Mouse (Mus musculus): Measurements from ENCODE around the gene Myt1l. TPM values are rescaled to one million over a fixed set of nuclear protein-coding genes. Genes with fewer than 3 reads are reported as not detected.

The Myt1l gene
- total and polyA plus RNA-seq, 2 experiments from 2014 or later: 68.6 to 173 TPM

DNA sequence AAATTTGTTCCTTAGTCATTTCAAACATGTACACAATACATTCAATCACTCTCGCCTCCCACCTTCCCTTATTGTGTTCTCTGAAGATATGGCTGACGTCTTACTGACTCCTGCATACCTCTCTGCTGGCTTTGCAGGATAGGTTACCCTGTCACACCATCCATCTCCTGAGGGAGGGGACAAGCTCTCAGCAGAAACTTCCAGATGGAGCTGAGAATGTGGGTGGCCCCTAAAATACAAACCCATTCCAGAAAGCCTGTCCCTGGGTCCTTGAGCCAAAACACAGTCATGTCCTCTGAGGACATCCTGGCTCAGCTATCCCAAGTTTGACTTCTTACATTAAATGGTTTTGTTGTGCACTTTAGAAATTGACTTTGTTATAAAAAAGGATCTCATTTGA lies 129.7 kb downstream of the Myt1l start:
- Histone ChIP-seq H3K9me3 (ENCODE audit: low read length) (no peaks in the 10 kb centered on the region), H3K36me3 (ENCODE audit: insufficient read depth, low read length) (no peaks in the 10 kb centered on the region), H3K9ac (replicated peaks; ENCODE audit: low read length) (no peak overlapping the region), H3K27me3 (ENCODE audit: insufficient read depth, low read length) (no peaks in the 10 kb centered on the region), H3K4me1 (ENCODE audit: insufficient read depth, low read length) (peaks cover 7% of the 10 kb centered on the region; the same call in 1 of the 2 replicates), H3K4me3 (ENCODE audit: low read length) (no peak overlapping the region), H3K4me2 (ENCODE audit: low read depth, low read length) (no peak overlapping the region), H3K27ac (no peak overlapping the region)
- DNase-seq (ENCODE audit: low spot score) (no peak), ATAC-seq (no peak)
- 70% methylated on average over 2 of the region's 2 CpGs for WGBS
- no peak for TF ChIP-seq CTCF (IDR thresholded peaks at IDR 0.05; ENCODE audit: low read depth)

DNA sequence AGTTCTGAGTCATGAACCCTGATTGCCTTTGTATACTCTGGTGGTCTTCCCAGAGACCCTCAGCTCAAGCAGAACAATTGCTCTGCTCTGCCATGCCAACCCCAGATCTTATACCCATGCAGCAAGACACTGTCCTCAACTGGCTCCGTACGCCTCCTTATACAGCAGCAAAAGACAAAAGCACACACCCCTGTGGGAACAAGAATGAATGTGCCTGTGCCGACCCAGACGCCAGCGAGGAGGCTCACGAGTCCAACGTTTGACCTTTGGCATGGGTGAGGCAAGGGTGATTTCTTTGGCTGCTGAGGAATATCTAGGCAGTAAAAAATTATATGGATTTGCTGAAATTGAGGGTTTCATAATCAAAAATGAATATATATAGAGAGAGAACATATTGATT lies 143.8 kb downstream of the Myt1l start:
- TF ChIP-seq CTCF (IDR thresholded peaks at IDR 0.05; ENCODE audit: low read depth): no peak
- no peaks in the 10 kb centered on the region for H3K36me3 ChIP-seq (ENCODE audit: insufficient read depth, low read length)
- H3K4me1 ChIP-seq (ENCODE audit: insufficient read depth, low read length): no peaks in the 10 kb centered on the region
- no peak overlapping the region for H3K9ac ChIP-seq (replicated peaks; ENCODE audit: low read length)
- no peak overlapping the region for H3K4me2 ChIP-seq (ENCODE audit: low read depth, low read length)
- no peak overlapping the region for H3K27ac ChIP-seq
- DNase-seq (ENCODE audit: low spot score): no peak
- no peaks in the 10 kb centered on the region for H3K9me3 ChIP-seq (ENCODE audit: low read length)
- H3K27me3 ChIP-seq (ENCODE audit: insufficient read depth, low read length): no peaks in the 10 kb centered on the region
- ATAC-seq: no peak
- no peak overlapping the region for H3K4me3 ChIP-seq (ENCODE audit: low read length)
- WGBS: 71% methylated on average over 7 of the region's 7 CpGs

DNA sequence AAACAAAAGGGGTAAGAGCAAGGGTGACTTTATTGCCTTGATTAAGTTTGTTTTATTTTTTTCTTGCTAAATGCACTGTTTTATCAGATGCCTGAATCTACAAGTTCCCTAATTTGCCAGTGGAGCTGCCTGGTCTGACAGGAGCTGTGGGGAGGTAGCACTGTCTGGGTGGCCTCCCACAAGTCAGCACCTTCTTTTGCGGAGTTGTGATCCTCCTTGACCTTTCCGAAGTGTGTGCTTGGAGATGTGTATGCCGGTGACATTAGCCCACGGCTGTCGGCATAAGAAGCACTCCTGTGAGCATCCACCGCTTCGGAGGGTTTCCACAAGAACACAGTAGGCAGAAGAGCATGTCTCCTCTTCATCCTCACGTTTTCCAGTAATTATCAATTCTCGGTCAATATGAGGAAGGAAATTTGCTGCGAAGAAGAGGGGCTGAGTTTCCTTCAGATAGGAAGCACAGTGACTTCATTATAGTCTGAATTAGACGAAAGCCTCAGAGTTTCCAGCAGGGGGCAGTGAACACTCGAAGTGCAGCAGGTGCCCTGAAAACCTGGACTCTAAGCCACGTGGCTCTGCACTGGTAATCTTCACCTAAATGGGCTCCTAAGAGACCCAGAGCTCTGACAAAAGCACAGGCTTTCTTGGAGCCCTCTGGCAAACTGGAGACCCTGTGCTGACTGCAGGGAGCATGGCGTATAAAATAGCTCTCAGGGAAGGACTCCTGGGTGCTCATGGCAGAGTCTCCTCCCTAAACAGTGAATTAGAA lies 147.6 kb downstream of the Myt1l start:
- Histone ChIP-seq H3K4me2 (ENCODE audit: low read depth, low read length) (no peak overlapping the region), H3K36me3 (ENCODE audit: insufficient read depth, low read length) (no peaks in the 10 kb centered on the region), H3K4me3 (ENCODE audit: low read length) (no peak overlapping the region), H3K27me3 (ENCODE audit: insufficient read depth, low read length) (no peaks in the 10 kb centered on the region), H3K9me3 (ENCODE audit: low read length) (no peaks in the 10 kb centered on the region), H3K9ac (replicated peaks; ENCODE audit: low read length) (no peak overlapping the region), H3K4me1 (ENCODE audit: insufficient read depth, low read length) (no peaks in the 10 kb centered on the region), H3K27ac (no peak overlapping the region)
- peak; percentile 92 for DNase-seq (ENCODE audit: low spot score)
- TF ChIP-seq CTCF (IDR thresholded peaks at IDR 0.05; ENCODE audit: low read depth): peak; percentile 84
- 47% methylated on average over 14 of the region's 14 CpGs for WGBS
- peak; percentile 80 for ATAC-seq

DNA sequence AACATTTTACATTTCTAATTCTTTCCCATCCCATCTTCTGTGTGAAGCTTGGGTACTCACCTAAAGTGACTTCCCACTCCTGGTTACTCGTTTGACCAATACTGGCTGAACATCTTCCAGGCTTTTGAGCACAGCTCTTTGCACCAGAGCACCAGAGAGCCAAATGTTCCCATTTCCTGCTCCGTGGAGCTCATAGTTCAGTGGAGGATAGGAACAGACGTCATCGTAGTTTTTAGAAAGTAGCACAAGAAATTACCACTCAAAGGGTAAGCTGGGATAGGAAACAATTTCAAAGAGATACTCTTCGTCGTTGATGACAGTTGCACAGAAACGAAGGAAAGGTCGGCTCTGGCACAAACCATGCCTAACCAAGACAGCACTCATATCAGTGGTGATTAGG lies 154.2 kb downstream of the Myt1l start:
- TF ChIP-seq CTCF (IDR thresholded peaks at IDR 0.05; ENCODE audit: low read depth): no peak
- DNase-seq (ENCODE audit: low spot score) (no peak), ATAC-seq (no peak)
- H3K4me3 ChIP-seq (ENCODE audit: low read length): no peak overlapping the region
- no peaks in the 10 kb centered on the region for H3K36me3 ChIP-seq (ENCODE audit: insufficient read depth, low read length)
- no peak overlapping the region for H3K9ac ChIP-seq (replicated peaks; ENCODE audit: low read length)
- 87% methylated on average over 8 of the region's 8 CpGs for WGBS
- H3K4me1 ChIP-seq (ENCODE audit: insufficient read depth, low read length): no peaks in the 10 kb centered on the region
- H3K4me2 ChIP-seq (ENCODE audit: low read depth, low read length): no peak overlapping the region
- no peak overlapping the region for H3K27ac ChIP-seq
- H3K9me3 ChIP-seq (ENCODE audit: low read length): no peaks in the 10 kb centered on the region
- no peaks in the 10 kb centered on the region for H3K27me3 ChIP-seq (ENCODE audit: insufficient read depth, low read length)

DNA sequence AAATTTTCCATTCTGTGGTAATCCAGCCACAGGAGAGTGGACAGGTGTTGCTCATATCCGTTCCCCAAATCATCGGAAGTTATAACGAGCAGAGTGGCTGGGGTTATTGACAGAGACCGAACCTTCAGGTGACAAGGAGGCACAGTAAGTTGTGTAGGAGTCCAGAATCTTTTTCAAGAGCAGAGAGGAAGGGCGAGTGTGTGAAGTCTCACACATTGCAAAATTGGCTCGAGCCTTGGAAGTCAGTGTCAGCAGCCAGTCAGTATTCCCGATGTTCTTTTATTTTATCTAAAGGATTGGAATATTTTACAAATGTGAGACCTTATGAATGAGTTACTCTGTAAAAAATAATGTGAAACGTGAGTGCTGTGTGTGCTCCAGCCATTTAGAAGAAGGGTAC lies 154.8 kb downstream of the Myt1l start:
- 87% methylated on average over 8 of the region's 8 CpGs for WGBS
- Histone ChIP-seq H3K36me3 (ENCODE audit: insufficient read depth, low read length) (no peaks in the 10 kb centered on the region), H3K9ac (replicated peaks; ENCODE audit: low read length) (no peak overlapping the region), H3K27me3 (ENCODE audit: insufficient read depth, low read length) (no peaks in the 10 kb centered on the region), H3K4me1 (ENCODE audit: insufficient read depth, low read length) (no peaks in the 10 kb centered on the region), H3K27ac (no peak overlapping the region), H3K4me2 (ENCODE audit: low read depth, low read length) (no peak overlapping the region), H3K9me3 (ENCODE audit: low read length) (no peaks in the 10 kb centered on the region), H3K4me3 (ENCODE audit: low read length) (no peak overlapping the region)
- DNase-seq (ENCODE audit: low spot score) (no peak), ATAC-seq (no peak)
- TF ChIP-seq CTCF (IDR thresholded peaks at IDR 0.05; ENCODE audit: low read depth): no peak

DNA sequence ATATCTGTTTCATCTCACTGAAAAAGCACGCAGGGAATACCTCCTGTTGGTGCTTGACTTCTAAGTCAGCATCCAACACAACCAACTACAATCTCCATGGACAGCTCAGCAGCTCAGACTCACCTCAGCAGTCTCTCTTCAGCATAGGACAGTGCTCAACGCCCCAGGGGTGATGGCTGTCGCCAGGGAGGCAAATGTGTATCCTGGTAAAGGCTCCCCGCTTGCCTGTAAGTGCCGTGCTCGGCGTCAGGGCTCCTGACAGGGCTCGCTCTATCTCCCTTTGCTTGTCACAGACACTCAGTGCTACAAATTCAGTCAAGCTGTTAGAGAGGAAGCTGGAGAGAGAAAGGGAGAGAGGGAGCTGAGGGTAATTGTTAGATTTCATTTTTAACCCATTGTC lies 158.1 kb downstream of the Myt1l start:
- Histone ChIP-seq H3K27ac (peak overlapping the region; percentile 52), H3K4me1 (ENCODE audit: insufficient read depth, low read length) (no peaks in the 10 kb centered on the region; the same call in none of the 2 replicates), H3K27me3 (ENCODE audit: insufficient read depth, low read length) (no peaks in the 10 kb centered on the region), H3K4me3 (ENCODE audit: low read length) (no peak overlapping the region), H3K4me2 (ENCODE audit: low read depth, low read length) (no peak overlapping the region), H3K9ac (replicated peaks; ENCODE audit: low read length) (no peak overlapping the region), H3K9me3 (ENCODE audit: low read length) (no peaks in the 10 kb centered on the region), H3K36me3 (ENCODE audit: insufficient read depth, low read length) (no peaks in the 10 kb centered on the region)
- ATAC-seq: no peak
- no peak for DNase-seq (ENCODE audit: low spot score)
- no peak for TF ChIP-seq CTCF (IDR thresholded peaks at IDR 0.05; ENCODE audit: low read depth)
- 46% methylated on average over 8 of the region's 8 CpGs for WGBS

DNA sequence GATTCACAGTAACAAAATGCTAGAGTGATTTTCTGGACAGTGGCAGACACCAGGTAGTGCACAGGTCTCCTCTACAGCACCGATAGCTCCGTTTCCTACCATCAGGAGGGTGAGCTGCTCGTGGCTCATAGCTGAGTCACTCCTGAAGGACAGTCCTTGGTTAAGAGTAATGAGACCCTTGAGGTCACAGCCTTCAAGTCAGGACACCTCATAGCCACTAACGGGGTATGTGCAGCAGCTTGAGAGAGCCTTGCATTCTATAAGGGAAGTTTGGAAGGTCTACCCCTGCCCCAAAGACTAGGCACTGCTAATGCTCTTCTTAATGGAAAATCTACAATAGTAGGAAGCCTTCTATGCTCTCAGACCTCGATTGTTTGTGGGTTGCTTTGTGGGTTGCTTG lies 163.4 kb downstream of the Myt1l start:
- Histone ChIP-seq H3K27ac (peak overlapping the region; percentile 36; the same call in 1 of the 2 replicates), H3K9me3 (ENCODE audit: low read length) (no peaks in the 10 kb centered on the region), H3K4me2 (ENCODE audit: low read depth, low read length) (no peak overlapping the region), H3K4me1 (ENCODE audit: insufficient read depth, low read length) (peaks cover 14% of the 10 kb centered on the region), H3K9ac (replicated peaks; ENCODE audit: low read length) (no peak overlapping the region), H3K4me3 (ENCODE audit: low read length) (no peak overlapping the region), H3K27me3 (ENCODE audit: insufficient read depth, low read length) (no peaks in the 10 kb centered on the region), H3K36me3 (ENCODE audit: insufficient read depth, low read length) (no peaks in the 10 kb centered on the region)
- TF ChIP-seq CTCF (IDR thresholded peaks at IDR 0.05; ENCODE audit: low read depth): no peak
- DNase-seq (ENCODE audit: low spot score) (no peak), ATAC-seq (no peak)
- 67% methylated on average over 5 of the region's 5 CpGs for WGBS
